Mouse (Mus musculus) bone marrow macrophage, adult 2 months (primary cell): ENCODE data around the gene Nnmt. TPM values are rescaled to one million over a fixed set of nuclear protein-coding genes. Genes with fewer than 3 reads are reported as not detected.

Experiments used
- H3K27ac ChIP-seq: 2 replicates; pipeline ENCODE4 v1.5.1; 2012; ENCODE audit warnings: low read depth, low read length; ENCODE audit not compliant: insufficient read depth
- H3K4me1 ChIP-seq: 2 replicates; pipeline ENCODE4 v1.6.1; 2012; ENCODE audit warnings: low read length; ENCODE audit not compliant: control insufficient read depth, insufficient read depth
- H3K4me3 ChIP-seq: 2 replicates; pipeline ENCODE4 v1.5.1; 2012; ENCODE audit warnings: mild to moderate bottlenecking, low read length, moderate library complexity; ENCODE audit not compliant: insufficient read depth
- CTCF ChIP-seq: IDR thresholded peaks from 2 replicates; pipeline ENCODE4 v1.5.1; 2012; ENCODE audit warnings: low read depth, mild to moderate bottlenecking, low read length, moderate library complexity
- POLR2A ChIP-seq: IDR thresholded peaks from 2 replicates; pipeline ENCODE4 v1.6.1; 2012; ENCODE audit warnings: mild to moderate bottlenecking, low read depth, low read length, borderline replicate concordance
- polyA plus RNA-seq: library from polyadenylated mRNA; stranded (reverse); fragments of >200 nt; gene quantifications from 2 replicates; pipeline ENCODE4 v1.2.4, GENCODE M21; 2012; ENCODE audit not compliant: missing spikeins, insufficient read depth, insufficient read length

The Nnmt gene
- polyA plus RNA-seq, 1 experiment, result 0.80 TPM

GRCm38 (mm10) chr9:48562388-48562787, 42.6 kb downstream of the Nnmt start:
- no peak overlapping the region for H3K27ac ChIP-seq
- H3K4me1 ChIP-seq, result peaks cover 16% of the 10 kb centered on the region
- TF ChIP-seq POLR2A (no peak), CTCF (no peak)
- no peak overlapping the region for H3K4me3 ChIP-seq

- Histone ChIP-seq H3K27ac (peak overlapping the region; percentile 51), H3K4me3 (no peak overlapping the region), H3K4me1 (peaks cover 16% of the 10 kb centered on the region)
- TF ChIP-seq CTCF (no peak), POLR2A (no peak)
Measured at GRCm38 (mm10) chr9:48559482-48560139, 45.3 kb downstream of the Nnmt start.

- Histone ChIP-seq H3K4me3 (no peak overlapping the region), H3K27ac (peak overlapping the region; percentile 56), H3K4me1 (peaks cover 16% of the 10 kb centered on the region)
- TF ChIP-seq CTCF, result no peak
- TF ChIP-seq POLR2A, result no peak
Measured at GRCm38 (mm10) chr9:48558637-48559036, 46.3 kb downstream of the Nnmt start.

GRCm38 (mm10) chr9:48549056-48549455, 55.9 kb downstream of the Nnmt start:
- Histone ChIP-seq H3K4me3 (no peak overlapping the region), H3K4me1 (peaks cover 17% of the 10 kb centered on the region), H3K27ac (no peak overlapping the region)
- TF ChIP-seq POLR2A (no peak), CTCF (no peak)

GRCm38 (mm10) chr9:48547233-48547632, 57.7 kb downstream of the Nnmt start:
- Histone ChIP-seq H3K27ac (peak overlapping the region; percentile 72), H3K4me1 (peaks cover 17% of the 10 kb centered on the region)
- no peak for TF ChIP-seq CTCF
- TF ChIP-seq POLR2A, result no peak

More at GRCm38 (mm10) chr9:48547233-48547632, 57.7 kb downstream of the Nnmt start:
- H3K4me3 ChIP-seq, result no peak overlapping the region

Other genes with a start within 250 kb of the Nnmt start
- gene Rexo2, start 124.5 kb downstream of the Nnmt start, polyA plus RNA-seq, result 88.1 and 97.5 TPM in 2 replicates
- 89.5 and 99.3 TPM in 2 replicates for gene Rbm7, start 109.9 kb downstream of the Nnmt start, polyA plus RNA-seq
- gene Gm5617, start 109.7 kb downstream of the Nnmt start, polyA plus RNA-seq, result 16.5 and 16.8 TPM in 2 replicates
- gene Zbtb16, start 231.1 kb upstream of the Nnmt start, polyA plus RNA-seq, result 2.7 and 2.9 TPM in 2 replicates